Mouse (Mus musculus) frontal cortex, adult 2 months (tissue): ENCODE data around the gene Selenon. TPM values are rescaled to one million over a fixed set of nuclear protein-coding genes. Genes with fewer than 3 reads are reported as not detected.
A peak's percentile ranks its signal among the peaks of the same experiment; 100 is the strongest.

ENCODE experiments used
- DNase-seq, 2 experiments: peaks; one replicate each; pipeline ENCODE4 v3.0.0; 2022; ENCODE audit warnings: low spot score in 1 of 2; ENCODE audit errors: extremely low spot score in 1 of 2
- polyA plus RNA-seq: library from polyadenylated mRNA; depleted of rRNA; stranded (reverse); fragments of >200 nt; gene quantifications from 2 replicates; pipeline ENCODE4 v1.2.3, GENCODE M21; 2012; rRNA removed

Selenon gene
- 16.4 and 19.4 TPM in 2 replicates for polyA plus RNA-seq

GRCm38 (mm10) chr4:134551494-134552316, at the start of gene Selenon:
Gene Selenon, minus strand, starts transcription at chr4:134552166.
- peak in 1 of 2 experiments; percentile 41 for DNase-seq

- no peak for DNase-seq
These were observed 49.4 kb upstream of the Selenon start for GRCm38 (mm10) chr4:134601404-134601803.

GRCm38 (mm10) chr4:134600777-134601176, 48.8 kb upstream of the Selenon start:
- peak in 1 of 2 experiments; percentile 58 for DNase-seq

- DNase-seq, result no peak
These were observed 48.1 kb upstream of the Selenon start for GRCm38 (mm10) chr4:134600060-134600459.

GRCm38 (mm10) chr4:134596816-134597692, 45.1 kb upstream of the Selenon start:
- peak in 1 of 2 experiments; percentile 40 for DNase-seq

GRCm38 (mm10) chr4:134594731-134595439, 42.9 kb upstream of the Selenon start:
- no peak for DNase-seq

GRCm38 (mm10) chr4:134592442-134592841, 40.5 kb upstream of the Selenon start:
- DNase-seq, result no peak

- DNase-seq, result peak in 1 of 2 experiments; percentile 63
These were observed 39.6 kb upstream of the Selenon start for GRCm38 (mm10) chr4:134591506-134592061.

- no peak for DNase-seq
These were observed 38.4 kb upstream of the Selenon start for GRCm38 (mm10) chr4:134590227-134590926.

- no peak for DNase-seq
These were observed 37.8 kb upstream of the Selenon start for GRCm38 (mm10) chr4:134589786-134590185.

- DNase-seq, result no peak
These were observed 37.0 kb upstream of the Selenon start for GRCm38 (mm10) chr4:134588951-134589350.

GRCm38 (mm10) chr4:134588287-134588686, 36.3 kb upstream of the Selenon start:
- no peak for DNase-seq

GRCm38 (mm10) chr4:134587636-134588197, 35.8 kb upstream of the Selenon start:
- DNase-seq, result no peak

- DNase-seq, result no peak
These were observed 34.7 kb upstream of the Selenon start for GRCm38 (mm10) chr4:134586631-134587030.

- DNase-seq, result no peak
These were observed 34.2 kb upstream of the Selenon start for GRCm38 (mm10) chr4:134586126-134586525.

- no peak for DNase-seq
These were observed 31.5 kb upstream of the Selenon start for GRCm38 (mm10) chr4:134583513-134583912.

- DNase-seq, result no peak
These were observed 29.4 kb upstream of the Selenon start for GRCm38 (mm10) chr4:134581365-134581764.

GRCm38 (mm10) chr4:134580351-134581148, 28.6 kb upstream of the Selenon start:
- peak; percentile 71 to 81 for DNase-seq

GRCm38 (mm10) chr4:134579620-134580019, 27.7 kb upstream of the Selenon start:
- no peak for DNase-seq
